Mouse (Mus musculus): ENCODE measurements around the gene Gm8159. TPM values are rescaled to one million over a fixed set of nuclear protein-coding genes. Genes with fewer than 3 reads are reported as not detected.

Gm8159 gene
- not detected for polyA plus RNA-seq (2017; shearing (Covaris generic))

GRCm38 (mm10) chr14:4632052-4632451 is at the start of gene Gm8159:
Gm8159 (plus strand) TSS chr14:4632352.

GRCm38 (mm10) chr14:4663892-4664291 is 31.7 kb downstream of the Gm8159 start, which contains the start of gene Gm3239:
Gm3239 (plus strand) TSS chr14:4664192.

Other genes starting within 250 kb of the Gm8159 start
- gene Gm3159, start 234.8 kb upstream of the Gm8159 start, polyA plus RNA-seq (2017; shearing (Covaris generic)) = not detected
- 3.0 TPM for gene Gm3164, start 216.9 kb upstream of the Gm8159 start, polyA plus RNA-seq (2017; shearing (Covaris generic))
- gene Gm3173, start 201.4 kb upstream of the Gm8159 start, polyA plus RNA-seq (2017; shearing (Covaris generic)) = 1.8 TPM
- gene Gm3182, start 150.6 kb upstream of the Gm8159 start, polyA plus RNA-seq (2017; shearing (Covaris generic)) = not detected
- gene Gm3047, start 76.9 kb upstream of the Gm8159 start, polyA plus RNA-seq (2017; shearing (Covaris generic)) = not detected
- not detected for gene Gm3239, start 31.8 kb downstream of the Gm8159 start, polyA plus RNA-seq (2017; shearing (Covaris generic))
- not detected for gene Gm7876, start 76.9 kb downstream of the Gm8159 start, polyA plus RNA-seq (2017; shearing (Covaris generic))
- gene Gm3252, start 94.4 kb downstream of the Gm8159 start, polyA plus RNA-seq (2017; shearing (Covaris generic)) = 2.0 TPM
- gene Gm9602, start 144.0 kb downstream of the Gm8159 start, polyA plus RNA-seq (2017; shearing (Covaris generic)) = not detected
- not detected for gene Gm3269, start 205.8 kb downstream of the Gm8159 start, polyA plus RNA-seq (2017; shearing (Covaris generic))
- 1.6 TPM for gene Gm3264, start 223.2 kb downstream of the Gm8159 start, polyA plus RNA-seq (2017; shearing (Covaris generic))

All from activated CD4-positive, CD25-positive, alpha-beta regulatory T cell, adult 9 weeks (primary cell).